Mouse (Mus musculus) frontal cortex, adult (tissue): ENCODE data around the gene Mettl1.
"Not testable (repeated sequence)": the region's sequence is repeated elsewhere in the genome, so short reads cannot be mapped to it uniquely, and the experiment has no call there.

Experiments
- ATAC-seq: cut with Nextera tagmentation; 2 replicates; pipeline ENCODE4 v1.9.2; 2017; ENCODE audit warnings: mild to moderate bottlenecking, moderate library complexity, mixed read lengths; ENCODE audit not compliant: low TSS enrichment

Gene Mettl1

DNA sequence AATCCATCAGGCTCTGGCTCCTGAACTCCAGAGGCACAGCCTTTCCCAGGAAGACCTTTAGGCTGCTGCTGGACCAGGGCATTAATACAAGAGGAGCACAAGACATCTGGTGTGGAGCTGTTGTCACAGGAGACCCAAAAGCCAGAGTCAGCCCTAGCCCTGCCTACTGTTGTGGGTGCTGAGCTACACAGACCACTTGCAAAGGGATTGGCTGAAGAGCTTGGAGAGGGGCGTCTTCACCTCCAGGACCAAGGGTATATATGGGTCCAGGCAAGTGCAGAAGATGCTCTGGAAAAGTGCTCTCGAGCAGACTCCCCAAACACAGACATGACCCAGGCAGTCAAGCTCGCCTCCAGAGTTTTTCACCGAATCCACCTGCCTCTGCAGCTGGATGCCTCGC is 6.7 kb downstream of the Mettl1 start, which contains the start of gene Cyp27b1:
TSS of gene Cyp27b1 (plus strand) at position 297 of the 400 bp plus-strand sequence.
- ATAC-seq = no peak

DNA sequence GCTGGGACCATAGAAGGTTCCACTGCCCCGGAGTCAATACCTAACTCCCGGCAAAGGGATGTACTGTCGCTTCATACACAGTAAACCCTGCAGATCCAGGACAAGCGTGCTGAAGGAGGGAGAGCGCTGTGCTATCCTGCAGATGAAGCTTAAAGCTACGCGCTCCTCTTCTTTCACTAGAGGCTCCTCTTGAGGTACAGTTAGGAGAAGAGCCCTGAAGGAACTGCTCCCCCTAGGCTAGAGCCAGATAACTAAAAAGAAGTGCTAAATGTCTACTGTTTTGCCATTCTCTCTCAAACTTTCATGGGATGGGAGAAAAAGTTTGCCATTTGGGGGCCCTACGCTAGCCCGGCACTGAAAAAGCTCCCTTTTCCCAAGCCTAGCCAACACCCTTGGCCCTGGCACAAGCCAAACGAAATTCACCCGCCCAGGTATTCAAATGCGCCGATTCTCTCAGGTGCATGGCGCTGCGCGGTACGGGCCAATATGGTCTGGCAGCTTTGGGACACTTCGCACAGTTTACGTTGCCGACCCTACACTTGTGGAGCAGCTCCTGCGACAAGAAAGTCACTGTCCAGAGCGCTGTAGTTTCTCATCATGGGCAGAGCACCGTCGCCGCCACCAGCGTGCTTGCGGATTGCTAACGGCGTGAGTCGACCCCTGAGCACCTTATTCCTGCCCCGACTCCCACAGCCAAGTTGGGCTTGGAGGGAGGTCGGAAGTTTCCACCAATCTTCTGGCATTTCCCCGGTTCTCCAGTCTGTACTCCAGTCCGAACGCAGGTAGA is 7.6 kb downstream of the Mettl1 start:
- ATAC-seq = peak; percentile 75

DNA sequence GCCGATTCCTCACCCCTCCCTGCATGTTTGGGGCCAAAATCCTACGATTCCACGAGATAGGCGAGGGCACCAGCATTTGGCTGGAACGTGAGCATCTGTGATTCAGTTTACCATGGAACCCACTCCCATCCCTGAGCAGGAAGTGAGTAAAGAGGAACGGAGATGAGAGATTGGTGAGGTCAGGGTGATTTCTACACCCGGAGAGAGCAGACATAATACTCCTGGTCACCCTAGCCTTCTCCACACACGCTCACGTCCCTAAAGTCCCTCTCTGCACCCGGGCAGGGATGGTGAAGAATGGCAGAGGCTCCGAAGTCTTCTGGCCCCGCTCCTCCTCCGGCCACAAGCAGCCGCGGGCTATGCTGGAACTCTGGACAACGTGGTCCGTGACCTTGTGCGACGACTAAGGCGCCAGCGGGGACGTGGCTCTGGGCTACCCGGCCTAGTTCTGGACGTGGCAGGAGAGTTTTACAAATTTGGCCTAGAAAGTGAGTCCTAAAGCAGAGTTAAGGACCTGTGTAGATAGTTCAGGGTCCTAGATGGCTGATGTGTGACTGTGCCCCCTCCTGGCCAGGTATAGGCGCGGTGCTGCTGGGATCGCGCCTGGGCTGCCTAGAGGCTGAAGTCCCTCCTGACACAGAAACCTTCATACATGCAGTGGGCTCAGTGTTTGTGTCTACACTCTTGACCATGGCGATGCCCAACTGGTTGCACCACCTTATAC is 8.3 kb downstream of the Mettl1 start:
- ATAC-seq = no peak

DNA sequence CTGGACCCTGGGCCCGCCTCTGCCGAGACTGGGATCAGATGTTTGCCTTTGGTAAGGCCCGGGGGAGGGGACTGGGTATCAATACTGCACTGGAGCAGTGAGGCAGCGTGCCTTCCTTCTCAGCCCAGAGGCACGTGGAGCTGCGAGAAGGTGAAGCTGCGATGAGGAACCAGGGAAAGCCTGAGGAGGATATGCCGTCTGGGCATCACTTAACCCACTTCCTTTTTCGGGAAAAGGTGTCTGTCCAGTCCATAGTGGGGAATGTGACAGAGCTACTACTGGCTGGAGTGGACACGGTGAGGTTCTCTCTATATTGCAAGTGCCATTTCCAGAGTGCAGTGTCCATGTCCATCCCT is 8.9 kb downstream of the Mettl1 start:
- no peak for ATAC-seq

DNA sequence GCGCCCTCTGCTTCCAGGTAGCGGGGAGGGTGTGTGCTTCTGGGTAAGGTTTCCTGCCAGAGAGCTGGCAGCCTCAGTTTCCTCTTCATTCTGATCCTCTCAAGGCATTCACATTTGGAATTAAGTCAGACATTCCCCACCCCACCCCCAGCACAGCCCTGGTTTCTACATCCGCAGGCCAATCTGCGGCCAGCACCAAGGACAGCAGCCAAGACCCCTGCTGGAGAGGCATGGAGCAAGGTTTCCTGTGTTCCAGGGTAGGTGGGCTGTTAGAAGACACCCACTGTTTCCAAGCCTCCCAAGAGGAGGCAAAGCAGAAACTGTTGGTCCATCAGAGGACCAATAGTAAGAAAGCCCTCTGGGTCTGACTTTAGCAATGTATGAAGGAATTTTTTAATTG is 13.4 kb downstream of the Mettl1 start:
- ATAC-seq = no peak

DNA sequence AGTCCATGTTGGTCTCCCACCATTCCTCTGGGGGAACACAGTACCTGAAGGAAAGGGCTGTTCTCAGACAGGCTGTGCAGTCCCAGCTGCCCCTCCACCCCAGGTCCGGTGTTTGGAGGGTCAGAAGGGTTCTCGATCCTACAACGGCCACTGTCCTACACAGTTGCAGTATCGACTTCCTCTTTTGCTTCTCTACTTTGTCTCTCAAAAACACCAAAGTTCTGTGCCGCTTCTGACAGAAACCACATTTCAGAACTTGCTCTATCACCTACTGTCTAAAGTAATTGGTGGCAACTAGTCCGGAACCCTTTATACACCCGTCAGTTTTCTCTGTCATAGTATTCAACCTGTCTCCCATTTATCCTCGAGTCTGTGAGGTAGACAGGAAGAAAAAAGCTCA is 14.2 kb downstream of the Mettl1 start:
- ATAC-seq = no peak

DNA sequence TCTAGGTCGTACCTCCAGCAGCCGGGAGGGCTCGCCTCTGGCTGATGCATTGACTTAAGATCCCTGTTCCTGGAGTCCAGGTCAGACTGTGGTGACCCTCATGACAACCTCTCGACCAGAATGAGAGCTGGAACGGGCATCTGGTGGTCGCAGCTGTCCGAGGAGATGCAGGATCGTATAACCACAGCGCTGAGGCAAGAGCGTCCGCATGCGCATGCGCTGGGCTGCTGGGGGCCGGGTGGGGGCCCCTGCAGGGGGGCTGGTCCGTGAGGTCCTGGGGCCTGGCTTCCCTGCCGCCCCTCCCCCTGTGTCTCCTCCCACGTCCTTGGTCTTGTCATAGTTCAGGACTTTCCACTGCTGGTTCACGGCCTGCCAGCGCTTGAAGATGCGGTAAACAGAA is 15.3 kb downstream of the Mettl1 start:
- no peak for ATAC-seq

DNA sequence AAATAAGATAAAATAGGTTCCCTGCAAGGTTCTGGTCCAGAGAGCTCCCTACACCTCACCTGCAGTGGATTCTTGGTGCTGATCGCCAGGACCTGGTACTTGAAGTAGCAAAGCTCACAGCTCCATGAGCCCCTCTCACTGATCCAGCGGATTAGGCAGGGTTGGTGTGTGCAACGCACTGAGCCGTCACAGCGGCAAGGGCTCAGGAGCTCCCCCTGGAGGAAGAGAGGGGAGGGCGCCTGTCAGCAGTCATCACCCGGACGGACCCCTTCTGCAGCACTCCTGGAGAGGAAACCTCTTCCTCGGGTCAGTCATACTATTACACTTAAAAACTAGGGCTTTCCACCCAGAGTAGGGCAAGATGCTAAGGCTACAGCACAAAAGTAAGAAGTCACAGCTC is 16.9 kb downstream of the Mettl1 start:
- ATAC-seq = peak; percentile 40

DNA sequence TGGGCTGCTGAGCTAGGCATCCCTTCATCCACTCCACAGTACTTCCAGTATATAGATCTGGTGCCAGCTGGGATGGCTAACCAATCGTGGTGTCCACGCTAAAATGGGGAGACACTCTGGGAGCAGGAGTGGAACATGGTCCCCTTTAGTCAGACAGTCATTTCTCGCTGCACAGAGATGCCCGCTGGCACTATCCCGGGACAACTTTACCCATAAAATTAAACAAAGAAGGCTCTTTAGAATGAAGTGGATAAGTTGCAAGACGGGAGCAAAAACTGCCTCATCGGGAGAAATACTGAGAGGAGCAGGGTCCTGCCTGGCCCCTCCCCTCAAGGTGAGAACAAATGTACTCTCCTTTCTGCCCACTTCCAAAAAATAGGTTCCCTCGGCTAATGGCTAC is 17.5 kb downstream of the Mettl1 start:
- no peak for ATAC-seq

DNA sequence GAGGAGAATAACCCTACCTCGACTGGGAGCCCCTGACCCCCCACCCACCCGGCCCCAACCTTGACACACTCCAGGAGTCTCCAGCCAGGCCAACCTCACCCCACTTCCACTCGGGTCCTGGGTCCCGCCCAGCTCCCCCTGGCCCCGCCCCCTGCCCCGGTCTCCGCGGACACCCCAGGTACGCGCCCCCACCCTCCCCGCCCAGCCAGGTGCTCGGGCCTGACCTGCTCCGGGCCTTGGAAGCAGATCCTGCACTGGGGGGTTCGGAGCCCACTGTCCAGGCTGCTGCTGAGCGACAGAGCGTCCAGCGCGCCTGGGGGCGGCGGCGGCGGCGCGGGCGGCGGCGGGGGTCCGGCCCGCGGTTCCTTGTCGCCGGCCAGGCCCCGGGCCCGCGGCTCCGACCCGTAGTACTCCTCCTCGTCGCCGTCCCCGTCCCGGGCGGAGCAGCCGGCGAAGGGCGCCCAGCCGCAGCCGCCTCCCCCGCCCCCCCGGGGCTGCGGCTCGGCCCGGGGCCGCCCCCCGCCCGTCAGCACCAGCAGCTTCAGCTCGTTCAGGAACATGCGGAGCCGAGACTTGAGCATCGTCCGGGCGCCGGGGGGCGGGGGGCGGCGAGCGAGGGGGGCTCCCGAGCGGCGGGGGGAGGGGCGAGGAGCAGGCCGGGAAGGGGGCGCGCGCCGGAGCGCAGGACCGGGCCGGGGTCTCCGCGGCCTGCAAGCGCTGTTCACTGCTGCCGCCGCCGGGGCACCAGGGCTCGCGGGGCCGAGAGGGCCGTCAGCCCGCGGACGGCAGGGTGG is 18.2 kb downstream of the Mettl1 start:
- no peak for ATAC-seq

DNA sequence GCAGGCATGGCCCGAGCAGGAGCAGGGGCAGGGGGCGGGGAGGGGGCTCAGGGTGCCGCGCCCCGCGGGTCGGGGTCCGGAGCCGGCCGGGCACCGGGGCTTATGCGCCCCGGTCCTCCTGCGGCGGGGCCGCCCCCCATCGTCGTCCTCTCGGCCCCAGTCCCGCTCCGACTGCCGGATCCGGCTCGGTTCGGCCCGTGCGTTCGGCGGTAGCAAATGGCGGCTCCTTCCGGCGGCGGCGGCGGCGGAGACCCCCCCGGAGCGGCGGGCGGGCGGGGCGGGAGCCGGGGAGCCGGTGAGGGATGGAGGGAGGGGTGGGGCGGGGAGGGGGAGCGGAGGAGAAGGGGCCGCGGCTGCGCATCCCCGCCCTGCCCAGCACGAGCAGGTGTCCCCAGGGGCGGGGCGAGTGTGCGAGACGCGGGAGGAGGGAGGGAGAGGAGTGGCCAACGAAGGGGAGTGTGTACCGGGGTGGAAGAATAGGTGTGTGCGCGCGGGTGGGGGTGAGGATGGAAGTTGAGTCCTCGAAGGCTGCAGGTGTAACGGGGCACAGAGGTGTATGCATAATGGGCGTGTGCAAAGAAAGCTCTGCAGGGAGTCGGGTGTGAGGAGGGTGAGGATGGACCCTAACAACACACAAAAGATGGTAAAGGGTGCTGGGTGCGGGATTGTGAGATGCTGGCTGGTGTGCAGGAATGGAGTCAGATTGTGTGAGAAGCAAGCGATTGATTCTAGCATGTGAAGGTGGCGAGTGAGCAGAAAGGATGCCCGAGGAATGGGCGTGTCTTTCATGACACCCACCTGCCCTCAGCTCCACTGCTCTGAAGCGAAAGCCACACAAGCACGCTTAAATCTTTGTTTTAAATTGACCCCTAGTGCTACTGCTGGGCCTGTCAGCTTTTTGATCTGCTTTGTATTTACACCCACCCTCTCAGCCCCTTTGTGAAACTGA is 19.0 kb downstream of the Mettl1 start, which contains the start of gene March9:
TSS of gene March9 (minus strand) at position 217 of the 949 bp plus-strand sequence.
- peak; percentile 28 for ATAC-seq

DNA sequence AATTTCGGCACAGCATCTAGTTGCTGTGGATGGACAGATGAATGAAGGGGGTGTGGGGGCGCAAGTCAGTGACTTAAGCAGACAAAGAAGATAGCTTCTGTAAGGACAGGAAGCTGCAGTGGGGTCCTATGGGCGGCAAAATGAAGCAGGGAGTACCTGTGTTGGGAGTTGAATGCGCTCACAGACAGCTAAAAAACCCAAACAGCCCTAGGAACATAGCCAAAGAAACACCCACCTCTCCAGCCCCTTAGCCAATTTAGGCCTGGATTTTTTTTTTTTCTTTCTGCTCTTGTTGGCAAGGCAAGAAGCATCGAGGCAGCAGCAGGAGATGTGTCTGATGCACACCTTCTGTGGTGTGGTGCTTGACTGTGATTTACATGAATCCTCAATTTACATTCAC is 19.9 kb downstream of the Mettl1 start:
- no peak for ATAC-seq

DNA sequence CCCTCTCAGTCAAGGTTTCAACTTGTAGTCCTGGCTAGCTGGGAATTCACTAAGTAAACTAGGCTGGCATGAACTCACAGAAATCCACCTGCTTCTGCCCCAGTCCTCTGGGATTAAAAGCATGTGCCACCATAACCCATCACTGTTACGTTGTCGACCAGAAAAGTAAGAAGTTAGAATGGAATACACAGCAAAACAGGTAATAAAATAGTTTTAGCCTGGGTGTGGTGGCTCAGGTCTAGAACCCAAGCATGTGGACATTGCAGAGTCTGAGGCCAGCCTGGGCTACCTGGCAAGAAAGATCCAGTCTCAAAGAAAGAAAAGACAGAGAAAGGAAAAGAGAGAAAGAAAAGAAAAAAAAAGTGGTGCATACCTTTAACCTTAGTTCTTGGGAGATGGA is 20.3 kb downstream of the Mettl1 start:
- no peak for ATAC-seq

DNA sequence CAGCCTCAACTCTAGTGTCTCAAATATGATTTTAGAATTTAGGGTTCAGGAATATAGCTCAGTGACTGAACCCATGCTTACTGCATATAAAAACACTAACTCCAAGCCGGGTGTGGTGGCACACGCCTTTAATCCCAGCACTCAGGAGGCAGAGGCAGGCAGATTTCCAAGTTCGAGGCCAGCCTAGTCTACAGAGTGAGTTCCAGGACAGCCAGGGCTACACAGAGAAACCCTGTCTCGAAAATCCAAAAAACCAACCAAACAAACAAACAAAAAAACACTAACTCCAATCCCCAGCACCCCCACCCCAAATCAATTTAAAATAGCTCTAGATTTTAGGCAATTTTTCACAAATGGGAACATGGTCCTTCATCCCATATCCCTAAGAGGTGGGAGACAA is 20.9 kb downstream of the Mettl1 start:
- not testable (repeated sequence) for ATAC-seq

DNA sequence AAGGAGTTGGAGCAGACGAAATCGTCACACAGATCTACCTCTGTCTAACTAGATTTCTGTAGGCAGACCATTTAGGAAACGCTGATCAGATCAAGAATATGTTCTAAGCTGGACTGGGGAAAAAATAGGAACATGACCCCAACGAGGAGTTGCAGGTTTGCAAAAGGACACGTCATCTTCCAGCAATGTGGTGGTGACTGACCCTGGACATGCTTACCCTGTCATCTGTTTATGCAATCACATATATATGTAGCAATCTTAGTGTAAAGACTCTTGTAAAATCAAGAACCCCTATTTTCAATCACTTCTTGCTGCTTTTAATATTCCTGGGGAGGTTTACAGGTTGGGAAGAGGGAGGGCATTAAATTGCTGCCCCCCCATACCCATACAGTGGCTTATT is 21.3 kb downstream of the Mettl1 start:
- no peak for ATAC-seq

DNA sequence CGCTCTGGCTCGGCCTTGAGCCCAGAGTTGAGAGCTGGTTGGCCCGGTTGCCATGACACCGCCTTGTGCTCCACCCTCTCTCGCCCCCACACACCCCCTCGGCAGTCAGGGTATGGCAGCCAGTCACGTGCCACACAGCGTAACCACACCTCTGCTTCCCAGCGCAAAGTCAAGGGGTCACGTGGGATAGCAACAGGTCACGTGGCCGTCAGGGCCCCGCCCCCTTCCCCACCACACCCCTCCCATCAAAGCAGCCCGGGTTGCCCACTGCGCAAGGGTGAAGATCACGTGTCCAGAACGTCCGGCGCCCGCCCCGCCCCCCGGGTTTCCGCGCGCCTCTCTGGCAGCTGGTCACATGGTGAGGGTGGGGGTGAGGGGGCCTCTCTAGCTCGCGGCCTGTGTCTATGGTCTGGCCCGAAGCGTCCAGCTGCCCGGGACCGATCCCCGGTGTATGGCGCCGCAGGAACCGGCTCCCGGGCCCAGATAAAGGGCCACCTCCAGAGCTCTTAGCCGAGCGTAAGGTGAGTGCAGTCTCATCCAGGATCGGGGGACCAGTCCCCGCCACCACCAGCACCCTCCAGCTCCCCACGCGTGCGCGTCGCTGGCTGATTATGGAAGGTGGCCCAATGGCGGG is 22.1 kb downstream of the Mettl1 start, which contains the start of gene Cdk4:
TSS of gene Cdk4 (plus strand) at position 296 of the 634 bp plus-strand sequence.
- peak; percentile 58 for ATAC-seq

DNA sequence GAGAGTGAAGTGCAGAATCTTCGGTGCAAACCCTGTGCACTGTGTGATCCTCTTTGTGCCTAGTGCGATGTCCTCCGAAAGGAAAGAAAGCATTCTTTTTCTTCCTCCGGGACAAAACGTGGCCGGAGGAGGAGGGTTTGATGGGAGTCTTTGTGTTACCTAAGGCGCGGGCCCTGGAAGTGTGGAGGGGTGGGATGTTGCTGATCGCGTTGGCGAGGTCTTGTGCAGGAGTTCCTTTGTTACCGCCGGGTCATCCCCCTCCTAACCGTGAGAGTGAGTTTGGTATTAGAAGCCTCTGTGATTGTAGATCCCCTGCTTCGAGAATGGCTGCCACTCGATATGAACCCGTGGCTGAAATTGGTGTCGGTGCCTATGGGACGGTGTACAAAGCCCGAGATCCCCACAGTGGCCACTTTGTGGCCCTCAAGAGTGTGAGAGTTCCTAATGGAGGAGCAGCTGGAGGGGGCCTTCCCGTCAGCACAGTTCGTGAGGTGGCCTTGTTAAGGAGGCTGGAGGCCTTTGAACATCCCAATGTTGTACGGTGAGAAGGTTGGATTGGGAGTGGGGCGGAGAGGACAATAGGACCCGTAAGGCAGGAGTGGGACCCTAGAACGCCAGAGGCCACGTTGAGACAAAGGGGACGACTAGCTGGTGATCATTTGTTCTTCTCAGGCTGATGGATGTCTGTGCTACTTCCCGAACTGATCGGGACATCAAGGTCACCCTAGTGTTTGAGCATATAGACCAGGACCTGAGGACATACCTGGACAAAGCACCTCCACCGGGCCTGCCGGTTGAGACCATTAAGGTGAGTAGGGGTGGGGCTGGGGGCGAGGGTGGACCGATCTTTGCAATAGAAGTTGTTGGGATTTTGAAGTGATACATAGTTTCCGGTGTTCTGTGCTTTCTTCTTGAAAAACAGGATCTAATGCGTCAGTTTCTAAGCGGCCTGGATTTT is 23.0 kb downstream of the Mettl1 start:
- ATAC-seq = no peak

DNA sequence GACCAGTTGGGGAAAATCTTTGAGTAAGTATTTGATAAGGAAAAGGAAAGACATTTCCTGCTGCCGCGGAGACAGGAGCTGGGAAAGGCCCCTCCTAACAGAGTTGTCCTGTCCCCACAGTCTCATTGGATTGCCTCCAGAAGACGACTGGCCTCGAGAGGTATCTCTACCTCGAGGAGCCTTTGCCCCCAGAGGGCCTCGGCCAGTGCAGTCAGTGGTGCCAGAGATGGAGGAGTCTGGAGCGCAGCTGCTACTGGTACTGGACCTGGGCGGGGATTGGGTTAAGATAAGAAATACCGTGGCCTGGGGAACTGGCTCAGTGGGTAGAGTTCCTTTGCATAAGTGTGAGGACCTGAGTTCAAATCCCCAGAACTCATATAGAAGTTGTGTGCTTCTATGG is 24.8 kb downstream of the Mettl1 start:
- no peak for ATAC-seq

DNA sequence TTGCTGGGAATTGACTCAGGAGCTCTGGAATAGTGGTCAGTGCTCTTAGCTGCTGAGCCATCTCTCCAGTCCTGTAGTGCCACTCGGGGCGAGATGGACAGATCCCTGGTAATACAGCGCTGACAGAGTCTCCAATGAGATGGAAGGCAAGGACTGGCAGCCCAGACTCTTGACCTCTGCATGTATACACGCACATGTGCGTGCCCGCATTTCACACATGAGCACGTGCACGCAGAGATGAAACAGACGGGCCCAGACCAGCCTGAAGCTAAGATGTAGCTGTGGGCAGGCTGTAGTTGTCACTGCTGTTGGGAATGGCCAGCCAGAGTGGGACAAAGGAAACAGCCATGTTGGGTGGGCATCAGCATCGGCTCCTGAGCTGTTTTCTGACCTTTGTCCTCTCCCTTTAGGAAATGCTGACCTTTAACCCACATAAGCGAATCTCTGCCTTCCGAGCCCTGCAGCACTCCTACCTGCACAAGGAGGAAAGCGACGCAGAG is 25.4 kb downstream of the Mettl1 start:
- no peak for ATAC-seq
